Mouse (Mus musculus) gastrocnemius, postnatal 25 days (tissue): ENCODE results near the gene Gm5460. TPM values are rescaled to one million over a fixed set of nuclear protein-coding genes. Genes with fewer than 3 reads are reported as not detected.

Source experiments
- DNase-seq: peaks from one replicate; pipeline ENCODE4 v3.0.0; 2022
- total RNA-seq, 2 experiments: library from RNA; stranded (reverse); gene quantifications; 1 replicate in 1 of 2; 2 replicates in 1 of 2; pipeline ENCODE4 v1.2.3; 2021

Gm5460 gene
- total RNA-seq, 2 experiments from 2014 or later, result not detected

DNA sequence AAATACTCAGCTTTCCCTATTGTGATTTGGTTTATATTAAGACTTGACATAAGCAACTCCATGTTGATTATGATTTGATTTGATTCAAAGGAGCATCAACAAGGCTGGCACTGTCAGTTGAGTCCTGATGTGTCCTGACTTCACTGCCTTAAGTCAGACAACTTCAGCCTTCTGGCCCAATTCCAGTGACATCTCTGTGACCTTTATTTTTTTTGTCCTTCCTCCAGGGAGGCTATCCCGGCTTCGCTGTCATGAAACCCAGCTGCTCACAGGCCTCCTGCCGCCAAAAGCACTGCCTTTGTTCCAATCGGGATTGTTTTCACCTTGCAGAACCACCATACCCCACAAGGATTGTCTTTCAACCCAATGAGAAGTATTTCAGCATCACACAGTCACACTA lies 58.8 kb downstream of the Gm5460 start:
- DNase-seq, result no peak

DNA sequence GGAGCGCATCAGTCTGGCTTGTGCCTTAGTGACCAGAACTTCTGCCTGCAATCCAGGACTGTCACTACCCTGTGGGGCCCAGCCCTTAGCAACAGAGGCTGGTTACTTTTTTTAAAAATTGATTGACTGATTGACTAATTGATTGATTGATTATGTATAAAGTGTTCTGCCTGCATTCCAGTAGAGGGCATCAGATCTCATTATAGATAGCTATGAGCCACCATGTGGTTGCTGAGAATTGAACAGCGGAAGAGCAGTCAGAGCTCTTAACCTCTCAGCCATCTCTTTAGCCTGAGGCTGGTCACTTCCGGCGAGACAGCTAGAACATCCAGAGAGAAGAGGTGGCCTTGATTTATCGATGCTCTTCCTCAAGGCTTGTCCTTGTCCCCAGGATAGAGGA lies 60.7 kb downstream of the Gm5460 start:
- no peak for DNase-seq

GRCm38 (mm10) chr14:34078293-34078692 lies 61.7 kb downstream of the Gm5460 start:
- DNase-seq, result no peak

DNA sequence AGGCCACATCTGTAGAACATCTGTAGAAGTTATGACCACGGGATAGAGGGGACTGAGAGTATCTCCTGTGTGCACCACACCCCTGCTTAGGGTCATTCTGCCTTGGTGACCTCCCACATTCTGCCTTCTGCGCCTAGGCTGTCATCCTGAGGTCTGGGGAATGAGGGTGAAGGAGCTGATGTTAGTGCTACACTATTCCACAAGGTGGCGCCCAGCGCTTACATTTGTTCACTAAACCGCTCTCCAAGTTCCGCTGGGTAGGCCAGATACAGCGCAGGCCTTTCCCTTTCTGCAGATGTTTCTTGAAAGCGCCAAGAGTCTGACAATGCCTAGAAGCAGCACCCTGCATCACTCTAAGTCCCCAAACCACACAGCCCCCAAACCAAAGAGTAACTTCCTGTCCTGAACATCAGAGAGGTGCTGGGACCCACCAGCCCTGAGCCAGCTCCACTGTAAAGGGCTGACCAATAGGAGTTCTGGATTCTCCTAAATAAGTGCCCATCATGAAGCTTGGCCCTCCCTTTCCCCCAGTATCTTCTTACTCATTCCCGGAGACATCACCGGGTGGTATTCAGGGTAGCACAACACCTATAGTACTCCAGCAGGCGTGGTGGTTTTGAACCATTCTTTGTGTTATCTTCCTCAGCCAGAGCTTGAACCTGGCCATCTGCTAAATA lies 63.9 kb downstream of the Gm5460 start:
- peak; percentile 28 for DNase-seq

GRCm38 (mm10) chr14:34085731-34086130 lies 69.2 kb downstream of the Gm5460 start, which contains the start of gene Anxa8:
Anxa8 (plus strand) TSS chr14:34085981.
- peak; percentile 42 for DNase-seq

- no peak for DNase-seq
Observed at GRCm38 (mm10) chr14:34086806-34087205, 70.2 kb downstream of the Gm5460 start.

GRCm38 (mm10) chr14:34087856-34088398 lies 71.4 kb downstream of the Gm5460 start:
- no peak for DNase-seq

DNA sequence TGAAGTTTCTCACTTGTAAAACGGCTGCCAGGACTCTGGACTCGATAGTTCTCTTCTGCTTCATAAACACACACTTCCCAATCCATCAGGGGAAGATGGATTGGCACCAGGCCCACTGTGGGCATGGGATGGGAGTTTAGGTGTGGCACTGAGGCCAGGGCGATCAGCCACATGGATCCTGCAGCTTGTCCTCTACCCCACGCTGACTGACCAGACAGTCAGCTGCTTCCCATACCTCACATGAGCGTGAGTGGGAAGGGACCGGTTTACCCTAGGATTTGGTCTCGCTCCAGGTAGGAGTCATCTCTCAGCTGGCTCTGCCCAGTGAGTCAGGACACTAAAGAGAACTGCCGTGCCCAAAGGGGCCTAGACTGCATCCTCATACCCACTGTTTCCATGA lies 73.2 kb downstream of the Gm5460 start:
- no peak for DNase-seq

DNA sequence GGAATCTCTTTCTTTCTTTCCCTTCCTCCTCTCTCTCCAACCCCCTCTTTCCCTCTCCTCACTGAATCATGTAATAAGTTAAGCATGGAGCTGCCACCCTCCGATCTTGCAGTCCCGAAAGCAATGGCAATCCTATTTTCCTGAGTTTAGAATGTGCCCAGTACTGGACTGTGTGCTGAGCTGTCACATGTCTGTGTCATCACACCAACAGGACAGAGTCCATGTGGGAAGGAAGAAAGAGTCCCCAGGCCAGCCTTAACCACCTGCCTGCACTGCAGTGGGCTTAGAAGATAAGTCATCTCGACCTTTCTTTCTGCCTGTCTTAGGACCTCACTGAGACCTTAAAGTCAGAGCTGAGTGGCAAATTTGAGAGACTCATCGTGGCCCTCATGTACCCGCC lies 74.9 kb downstream of the Gm5460 start:
- no peak for DNase-seq

DNA sequence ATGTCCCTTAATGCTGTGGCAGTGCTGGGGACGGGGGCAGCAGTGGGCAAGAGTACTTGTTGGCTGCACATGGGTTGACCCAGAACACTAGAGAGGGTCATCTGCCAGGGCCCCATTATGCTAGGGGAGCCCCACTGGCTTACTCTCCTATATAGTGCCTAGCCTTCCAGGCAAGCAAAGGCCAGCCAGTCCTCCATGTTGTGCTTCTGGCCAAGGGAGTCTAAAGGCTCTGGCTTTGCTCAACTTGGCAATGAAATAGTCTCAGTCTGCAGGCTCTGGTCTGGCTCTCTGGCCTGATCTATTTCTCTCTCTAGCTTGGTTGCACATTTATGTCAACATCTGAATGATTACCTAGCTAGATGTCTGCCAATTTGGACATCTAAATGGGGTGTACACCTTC lies 76.3 kb downstream of the Gm5460 start:
- no peak for DNase-seq

DNA sequence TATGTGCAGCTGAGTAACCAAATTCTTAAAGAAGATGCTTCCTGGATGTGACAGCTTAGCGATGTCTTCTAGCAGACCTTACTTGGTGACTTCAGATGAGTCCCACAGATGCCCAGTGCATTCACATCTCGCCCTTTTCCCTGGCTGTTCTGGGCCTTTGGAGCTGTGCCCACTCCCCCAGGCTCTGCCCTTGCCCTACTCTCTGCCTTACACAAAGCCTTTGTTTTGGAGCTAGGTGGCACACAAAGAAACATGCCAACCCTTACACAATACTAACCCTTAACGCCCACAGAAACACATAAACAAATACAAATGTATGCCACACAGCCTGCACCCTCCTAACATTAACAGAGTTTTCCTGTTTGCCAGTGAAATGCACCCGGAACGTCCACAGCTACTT lies 79.6 kb downstream of the Gm5460 start:
- no peak for DNase-seq

Other genes starting within 250 kb of the Gm5460 start
- 1 to 10 TPM; 2.0 to 3.9 TPM for gene Gdf10, start 93.2 kb upstream of the Gm5460 start, total RNA-seq
- gene Gdf2, start 75.7 kb upstream of the Gm5460 start, total RNA-seq, result not detected
- gene Rbp3, start 62.8 kb upstream of the Gm5460 start, total RNA-seq, result not detected
- gene Zfp488, start 38.0 kb upstream of the Gm5460 start, total RNA-seq, result not detected
- gene Gm30083, start 1.6 kb upstream of the Gm5460 start, total RNA-seq, result not detected
- gene Antxrl, start 35.9 kb downstream of the Gm5460 start, total RNA-seq, result not detected
- 1 to 10 TPM in 1 of 2 experiments, under 1 TPM in 1; 0.61 to 1.7 TPM for gene Anxa8, start 69.2 kb downstream of the Gm5460 start, total RNA-seq
- not detected for gene A630023A22Rik, start 86.0 kb downstream of the Gm5460 start, total RNA-seq
- under 1 TPM; 0.13 to 0.27 TPM for gene Npy4r, start 135.7 kb downstream of the Gm5460 start, total RNA-seq
- gene Gprin2, start 184.9 kb downstream of the Gm5460 start, total RNA-seq, result under 1 TPM; 0.08 to 0.29 TPM
- gene Syt15, start 202.8 kb downstream of the Gm5460 start, total RNA-seq, result under 1 TPM; 0.51 to 0.67 TPM